Mouse (Mus musculus): ENCODE measurements around the gene Myo15b. TPM values are rescaled to one million over a fixed set of nuclear protein-coding genes. Genes with fewer than 3 reads are reported as not detected.

The Myo15b gene
- total RNA-seq, 2 experiments from 2014 or later, result 0.28 TPM; not detected in 1

DNA sequence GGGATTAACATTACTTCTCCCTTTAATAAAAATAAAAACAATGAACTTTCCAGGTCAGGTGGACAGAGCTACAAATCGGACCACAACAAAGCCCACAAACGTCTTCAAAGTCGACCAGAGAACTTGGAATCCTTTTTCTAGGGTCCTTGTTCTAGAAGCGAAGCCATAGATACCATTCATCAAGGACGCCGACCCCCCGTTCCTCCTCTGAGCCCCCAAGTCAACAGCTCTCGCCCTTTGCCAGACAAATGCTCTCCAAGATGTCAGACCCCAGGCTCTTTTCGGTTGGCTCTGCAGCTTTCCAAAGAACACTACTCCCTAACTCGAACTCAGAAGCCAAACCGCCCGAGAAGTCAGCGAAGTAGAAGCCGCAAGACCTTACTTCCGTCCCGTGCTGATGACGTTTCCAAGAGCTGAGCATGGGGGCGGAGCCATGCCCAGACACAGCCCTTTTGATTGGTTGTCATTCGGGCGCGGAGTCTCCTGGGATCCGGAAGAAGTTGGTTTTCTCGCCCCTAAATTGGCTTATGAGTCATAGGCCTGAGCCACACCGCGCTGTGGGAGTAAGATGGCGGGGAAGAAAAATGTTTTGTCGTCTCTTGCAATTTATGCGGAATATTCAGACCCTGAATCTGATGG, 75.0 kb downstream of the Myo15b start, which contains the start of the genes Sap30bp and Recql5:
Gene Sap30bp (plus strand): TSS at position 175 of the 639 bp plus-strand sequence.
Gene Recql5 (minus strand): TSS at position 370 of the 639 bp plus-strand sequence.
- DNase-seq, result peak; percentile 98
- intact Hi-C loops (cut with DNase I), result no loop called here

DNA sequence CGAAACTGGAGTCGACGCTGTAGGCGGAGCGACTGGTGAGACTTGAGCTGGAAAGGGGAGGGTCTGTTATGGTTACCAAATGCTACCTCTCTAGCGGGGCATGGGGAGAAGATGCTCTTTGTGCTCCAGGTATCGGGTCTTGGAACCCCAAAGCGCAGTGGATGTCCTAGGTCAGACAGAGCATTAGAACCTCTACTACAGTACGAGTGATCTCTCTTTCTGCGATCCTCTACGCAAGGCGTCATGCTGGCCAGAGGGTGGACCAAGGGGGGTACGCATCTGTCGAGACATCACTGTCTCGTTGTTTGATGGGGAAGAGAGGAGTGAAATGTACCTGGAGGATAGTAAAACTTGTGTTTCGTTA, 75.5 kb downstream of the Myo15b start:
- intact Hi-C loops (cut with DNase I), result no loop called here
- DNase-seq, result no peak

- intact Hi-C loops (cut with DNase I), result loop anchor here (5.0 kb wide), 1 partner anchor 62 kb away; no protein-coding TSS in a partner anchor
- peak; percentile 68 for DNase-seq
These were observed 81.6 kb downstream of the Myo15b start for GRCm38 (mm10) chr11:115939690-115940329.

DNA sequence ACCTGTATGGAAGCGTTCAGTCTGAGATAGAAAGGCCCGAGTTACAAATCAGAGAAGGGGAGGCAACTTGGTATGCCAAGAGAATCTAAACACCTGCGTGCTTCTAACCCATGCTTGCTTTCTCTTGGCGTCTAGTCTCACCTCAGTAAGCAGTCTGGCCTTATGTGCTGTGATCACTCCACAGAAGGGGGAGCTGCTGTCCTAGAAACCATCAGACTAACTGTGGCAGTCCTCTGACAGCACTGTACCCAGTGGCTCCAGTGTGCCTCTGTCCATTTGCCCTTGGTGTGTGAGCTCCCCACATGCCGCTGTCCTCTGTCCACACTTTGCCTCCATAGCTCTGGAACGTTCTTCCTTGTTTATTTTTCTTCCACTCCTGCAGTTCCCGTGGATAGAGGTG, 83.8 kb downstream of the Myo15b start:
- intact Hi-C loops (cut with DNase I), result no loop called here
- DNase-seq, result no peak

Other genes starting within 250 kb of the Myo15b start
- 10 to 100 TPM; 13.3 to 14.1 TPM for gene Mif4gd, start 245.4 kb upstream of the Myo15b start, total RNA-seq (2021)
- gene Slc25a19, start 230.1 kb upstream of the Myo15b start, total RNA-seq (2021), result 10 to 100 TPM; 55.3 to 56.6 TPM
- 100 to 1,000 TPM; 218 to 220 TPM for gene Grb2, start 149.8 kb upstream of the Myo15b start, total RNA-seq (2021)
- 10 to 100 TPM; 37.3 to 44.1 TPM for gene Tmem94, start 93.0 kb upstream of the Myo15b start, total RNA-seq (2021)
- gene Caskin2, start 44.8 kb upstream of the Myo15b start, total RNA-seq (2021), result 10 to 100 TPM; 13.4 to 14.5 TPM
- gene Tsen54, start 43.7 kb upstream of the Myo15b start, total RNA-seq (2021), result 10 to 100 TPM; 15.1 to 19.1 TPM
- gene Llgl2, start 34.4 kb upstream of the Myo15b start, total RNA-seq (2021), result 1 to 10 TPM; 1.1 to 2.4 TPM
- gene Smim5, start 41.6 kb downstream of the Myo15b start, total RNA-seq (2021), result not detected
- gene Smim6, start 53.6 kb downstream of the Myo15b start, total RNA-seq (2021), result not detected
- 10 to 100 TPM; 51.3 to 67.4 TPM for gene Sap30bp, start 74.9 kb downstream of the Myo15b start, total RNA-seq (2021)
- 10 to 100 TPM; 20.4 to 22.1 TPM for gene Recql5, start 75.1 kb downstream of the Myo15b start, total RNA-seq (2021)
- gene Itgb4, start 116.3 kb downstream of the Myo15b start, total RNA-seq (2021), result 1 to 10 TPM; 3.7 to 4.4 TPM
- gene Galk1, start 154.3 kb downstream of the Myo15b start, total RNA-seq (2021), result 10 to 100 TPM; 36.2 to 37.9 TPM
- 100 to 1,000 TPM; 510 to 587 TPM for gene H3f3b, start 169.6 kb downstream of the Myo15b start, total RNA-seq (2021)
- gene Unk, start 171.9 kb downstream of the Myo15b start, total RNA-seq (2021), result 10 to 100 TPM; 38.8 to 42.9 TPM
- gene Unc13d, start 219.6 kb downstream of the Myo15b start, total RNA-seq (2021), result 1 to 10 TPM in 1 of 2 experiments, under 1 TPM in 1; 0.56 to 1.2 TPM
- gene Wbp2, start 228.6 kb downstream of the Myo15b start, total RNA-seq (2021), result 100 to 1,000 TPM; 171 to 176 TPM